Mouse (Mus musculus) olfactory bulb, adult 2 months (tissue): ENCODE measurements around the gene Lcorl. TPM values are rescaled to one million over a fixed set of nuclear protein-coding genes. Genes with fewer than 3 reads are reported as not detected.

Source experiments
- H3K27ac ChIP-seq: fragments of 200-500 bp; 2 replicates; pipeline ENCODE4 v1.5.1; 2012; ENCODE audit warnings: low read depth, low read length; ENCODE audit not compliant: insufficient read depth
- H3K4me1 ChIP-seq: fragments of 200-500 bp; 2 replicates; pipeline ENCODE4 v1.6.1; 2012; ENCODE audit warnings: low read length; ENCODE audit not compliant: control insufficient read depth, insufficient read depth
- H3K4me3 ChIP-seq: fragments of 200-500 bp; 2 replicates; pipeline ENCODE4 v1.5.1; 2012; ENCODE audit warnings: mild to moderate bottlenecking, low read depth, low read length, moderate library complexity; ENCODE audit not compliant: insufficient read depth
- CTCF ChIP-seq: fragments of 200-500 bp; IDR thresholded peaks from 2 replicates; pipeline ENCODE4 v1.5.1; 2012; ENCODE audit warnings: low read depth, mild to moderate bottlenecking, low read length, moderate library complexity; ENCODE audit not compliant: insufficient read depth
- POLR2A ChIP-seq: fragments of 200-500 bp; IDR thresholded peaks from 2 replicates; pipeline ENCODE4 v1.6.1; 2012; ENCODE audit warnings: mild to moderate bottlenecking, low read depth, low read length, moderate library complexity; ENCODE audit not compliant: insufficient read depth
- WGBS: fragments of 180-500 bp; shearing (Covaris S2); methylation state at CpG from one replicate; pipeline ENCODE4 v1.1.7; 2018; 5-methylcytosine and 5-hydroxymethylcytosine counted together
- polyA plus RNA-seq: library from polyadenylated mRNA; stranded (reverse); fragments of >200 nt; gene quantifications from 2 replicates; pipeline ENCODE4 v1.2.4, GENCODE M21; 2012; ENCODE audit warnings: low replicate concordance; ENCODE audit not compliant: missing spikeins, insufficient read depth, insufficient read length

Lcorl gene
- polyA plus RNA-seq, 1 experiment = not detected

DNA sequence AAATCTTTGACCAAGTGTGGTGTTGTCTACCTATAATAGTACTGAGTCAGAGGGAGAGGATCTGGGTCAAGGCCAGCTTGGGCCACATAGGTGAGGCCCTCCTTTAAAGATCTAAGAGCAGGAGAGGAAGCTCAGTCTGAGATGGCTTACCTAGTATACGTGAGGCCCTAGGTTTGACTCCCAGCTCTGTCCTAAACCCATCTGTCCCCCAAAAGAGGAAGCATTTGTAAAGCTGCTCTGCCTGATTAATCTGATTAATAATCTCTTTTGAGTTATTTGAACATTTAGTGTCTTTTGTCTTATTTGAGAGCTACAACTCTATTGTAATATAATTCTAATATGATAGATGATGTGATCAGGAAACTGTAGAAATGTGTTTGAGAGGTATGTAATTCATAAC, 174.0 kb downstream of the Lcorl start:
- Histone ChIP-seq H3K4me3 (no peak overlapping the region), H3K27ac (no peak overlapping the region), H3K4me1 (no peaks in the 10 kb centered on the region)
- WGBS = 94% methylated on average over 1 of the region's 1 CpGs
- TF ChIP-seq CTCF (no peak), POLR2A (no peak)

DNA sequence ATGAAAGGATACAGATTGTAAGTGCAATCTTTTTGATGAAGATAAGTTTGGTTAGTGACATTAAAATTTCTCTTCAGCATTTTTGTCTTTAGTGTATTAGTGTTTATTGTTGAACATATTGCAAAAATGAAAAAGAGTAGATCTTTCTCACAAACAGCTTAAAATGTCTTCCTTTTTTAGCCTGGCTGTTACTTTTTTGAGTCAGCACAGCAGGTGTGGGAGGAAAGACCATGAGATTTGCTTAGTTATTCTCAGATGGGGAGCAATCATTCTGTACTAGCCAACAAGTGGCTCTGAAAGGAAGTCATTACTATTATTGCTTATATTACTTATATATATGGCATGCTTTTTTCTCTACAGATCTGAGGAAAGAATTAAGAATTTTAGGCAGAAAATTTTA, 177.5 kb downstream of the Lcorl start:
- Histone ChIP-seq H3K4me3 (no peak overlapping the region), H3K4me1 (no peaks in the 10 kb centered on the region), H3K27ac (no peak overlapping the region)
- TF ChIP-seq CTCF = no peak
- no peak for TF ChIP-seq POLR2A

DNA sequence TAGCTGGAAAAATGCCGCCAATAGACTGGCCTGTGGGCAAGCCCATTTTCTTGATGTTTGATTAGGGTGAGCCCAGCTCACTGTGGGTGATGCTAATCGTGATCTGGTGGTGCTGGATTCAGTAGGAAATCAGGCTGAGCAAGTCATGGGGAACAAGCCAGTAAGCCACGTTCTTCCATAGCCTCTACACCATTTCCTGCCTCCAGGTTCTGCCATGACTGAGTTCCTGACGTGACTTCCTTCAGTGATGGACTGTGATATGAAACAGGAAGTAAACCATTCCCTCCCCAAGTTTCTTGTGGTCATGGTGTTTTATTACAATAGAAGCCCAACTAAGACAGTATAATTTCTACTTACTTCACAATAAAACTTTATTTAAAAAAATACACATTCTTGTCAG, 179.8 kb downstream of the Lcorl start:
- Histone ChIP-seq H3K27ac (no peak overlapping the region), H3K4me3 (no peak overlapping the region), H3K4me1 (no peaks in the 10 kb centered on the region)
- 89% methylated on average over 4 of the region's 4 CpGs for WGBS
- TF ChIP-seq CTCF = no peak
- TF ChIP-seq POLR2A = no peak

GRCm38 (mm10) chr5:45675032-45675431, 182.4 kb downstream of the Lcorl start:
- WGBS = 94% methylated on average over 1 of the region's 1 CpGs
- 0 out of 2 replicates have a peak, but pooled peaks cover 2% of the 10 kb centered on the region for H3K4me1 ChIP-seq
- no peak for TF ChIP-seq POLR2A
- no peak for TF ChIP-seq CTCF
- no peak overlapping the region for H3K4me3 ChIP-seq
- no peak overlapping the region for H3K27ac ChIP-seq

- 42% methylated on average over 5 of the region's 5 CpGs for WGBS
- Histone ChIP-seq H3K27ac (no peak overlapping the region), H3K4me1 (0 out of 2 replicates have a peak, but pooled peaks cover 4% of the 10 kb centered on the region), H3K4me3 (no peak overlapping the region)
- TF ChIP-seq POLR2A (no peak), CTCF (no peak)
Measured at GRCm38 (mm10) chr5:45670894-45671494, 186.4 kb downstream of the Lcorl start.

DNA sequence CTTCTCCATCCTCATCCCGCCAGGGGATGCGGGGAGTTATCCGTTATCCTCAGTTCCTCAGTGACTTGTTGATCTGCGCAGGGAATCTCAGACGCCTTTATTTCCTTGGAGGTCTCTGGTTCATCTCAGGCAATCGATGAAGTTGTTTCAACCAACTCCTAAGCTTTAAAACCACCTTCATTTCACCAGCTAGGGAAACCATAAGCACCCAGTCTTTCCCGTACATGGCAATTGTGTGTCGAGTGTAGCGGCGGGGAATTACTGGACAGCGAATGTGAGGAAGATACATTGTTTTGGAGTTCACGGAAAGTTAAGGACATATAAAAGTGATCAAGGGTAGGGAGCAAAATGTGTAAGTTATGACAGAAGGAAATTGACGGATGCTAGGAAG, 187.1 kb downstream of the Lcorl start:
- Histone ChIP-seq H3K4me1 (0 out of 2 replicates have a peak, but pooled peaks cover 4% of the 10 kb centered on the region), H3K4me3 (peak overlapping the region; percentile 61), H3K27ac (no peak overlapping the region)
- WGBS = under 1% methylated on average over 13 of the region's 13 CpGs
- no peak for TF ChIP-seq POLR2A
- no peak for TF ChIP-seq CTCF

- Histone ChIP-seq H3K27ac (no peak within 1 kb of the TSS), H3K4me3 (peak within 1 kb of the TSS; percentile 61), H3K4me1 (0 out of 2 replicates have a peak, but pooled peaks cover 4% of the 10 kb centered on the region)
- TF ChIP-seq POLR2A = peak; percentile 43; the same call in 1 of the 2 replicates
- no peak for TF ChIP-seq CTCF
- under 1% methylated on average over 66 of the region's 66 CpGs for WGBS
Measured at GRCm38 (mm10) chr5:45669598-45670279, 187.7 kb downstream of the Lcorl start, which contains the start of gene Ncapg. TSS of gene Ncapg (plus strand) at chr5:45669919.

DNA sequence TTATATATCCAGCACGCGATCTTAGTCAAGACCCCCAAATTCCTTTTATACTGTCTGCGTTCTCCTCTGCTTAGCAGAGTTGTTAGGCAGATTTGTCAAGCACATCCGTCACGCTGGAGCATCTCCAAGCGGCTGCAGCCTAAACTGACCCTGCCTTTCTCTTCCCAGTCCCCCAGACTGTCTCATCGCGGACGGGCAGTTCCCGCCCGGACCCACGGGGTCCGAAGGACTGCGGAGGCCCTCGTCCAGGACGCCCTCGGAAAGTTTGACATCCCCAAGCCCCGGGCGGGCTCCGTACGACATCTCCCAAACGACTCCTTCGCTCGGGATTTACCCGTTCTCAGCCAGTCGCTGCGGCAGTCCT, 188.2 kb downstream of the Lcorl start:
- WGBS = under 1% methylated on average over 27 of the region's 27 CpGs
- Histone ChIP-seq H3K27ac (no peak overlapping the region), H3K4me3 (peak overlapping the region; percentile 61), H3K4me1 (0 out of 2 replicates have a peak, but pooled peaks cover 4% of the 10 kb centered on the region)
- no peak for TF ChIP-seq POLR2A

GRCm38 (mm10) chr5:45668831-45669230, 188.6 kb downstream of the Lcorl start:
- 0% methylated on average over 3 of the region's 3 CpGs for WGBS
- Histone ChIP-seq H3K27ac (no peak overlapping the region), H3K4me1 (0 out of 2 replicates have a peak, but pooled peaks cover 4% of the 10 kb centered on the region), H3K4me3 (peak overlapping the region; percentile 61; the same call in 1 of the 2 replicates)
- TF ChIP-seq CTCF (no peak), POLR2A (no peak)
